Mouse (Mus musculus): ENCODE results near the gene Rps11.
"Not testable (repeated sequence)": the region's sequence is repeated elsewhere in the genome, so short reads cannot be mapped to it uniquely, and the experiment has no call there.

The Rps11 gene

GRCm38 (mm10) chr7:45154096-45154992 is 30.1 kb upstream of the Rps11 start, which contains the start of the genes Pih1d1 and Aldh16a1:
Gene Pih1d1, plus strand, starts transcription at chr7:45154303.
Gene Aldh16a1, minus strand, starts transcription at chr7:45154584.
- DNase-seq = peak; percentile 97

GRCm38 (mm10) chr7:45153586-45153985 is 29.3 kb upstream of the Rps11 start:
- no peak for DNase-seq

- not testable (repeated sequence) for DNase-seq
Measured at GRCm38 (mm10) chr7:45153052-45153451, 28.8 kb upstream of the Rps11 start.

- no peak for DNase-seq
Measured at GRCm38 (mm10) chr7:45151303-45151702, 27.1 kb upstream of the Rps11 start.

- no peak for DNase-seq
Measured at GRCm38 (mm10) chr7:45150321-45150720, 26.1 kb upstream of the Rps11 start.

- DNase-seq = no peak
Measured at GRCm38 (mm10) chr7:45149545-45149944, 25.3 kb upstream of the Rps11 start.

- DNase-seq = no peak
Measured at GRCm38 (mm10) chr7:45148534-45149098, 24.4 kb upstream of the Rps11 start.

GRCm38 (mm10) chr7:45147899-45148298 is 23.7 kb upstream of the Rps11 start:
- DNase-seq = no peak

- no peak for DNase-seq
Measured at GRCm38 (mm10) chr7:45147267-45147666, 23.0 kb upstream of the Rps11 start.

GRCm38 (mm10) chr7:45145460-45145859 is 21.2 kb upstream of the Rps11 start:
- no peak for DNase-seq

- DNase-seq = no peak
Measured at GRCm38 (mm10) chr7:45144368-45145174, 20.3 kb upstream of the Rps11 start.

- DNase-seq = peak; percentile 9
Measured at GRCm38 (mm10) chr7:45141914-45142313, 17.7 kb upstream of the Rps11 start.

- no peak for DNase-seq
Measured at GRCm38 (mm10) chr7:45141319-45141718, 17.1 kb upstream of the Rps11 start.

- no peak for DNase-seq
Measured at GRCm38 (mm10) chr7:45139904-45140723, 15.9 kb upstream of the Rps11 start.

GRCm38 (mm10) chr7:45138403-45138802 is 14.2 kb upstream of the Rps11 start:
- no peak for DNase-seq

- DNase-seq = peak; percentile 32
Measured at GRCm38 (mm10) chr7:45137171-45138006, 13.2 kb upstream of the Rps11 start.

GRCm38 (mm10) chr7:45135993-45136567 is 11.8 kb upstream of the Rps11 start, which contains the start of the genes Gm45713 and Flt3l:
Gene Gm45713, minus strand, starts transcription at chr7:45136231.
Gene Flt3l, minus strand, starts transcription at chr7:45136432.
- peak; percentile 89 for DNase-seq

- DNase-seq = no peak
Measured at GRCm38 (mm10) chr7:45135370-45135769, 11.1 kb upstream of the Rps11 start.

- DNase-seq = peak; percentile 49
Measured at GRCm38 (mm10) chr7:45134544-45135026, 10.3 kb upstream of the Rps11 start.

GRCm38 (mm10) chr7:45133446-45134159 is 9.4 kb upstream of the Rps11 start:
- DNase-seq = peak; percentile 33
